Mouse (Mus musculus) left cerebral cortex, adult 8-10 months (tissue): Measurements from ENCODE around the gene Nuak1. TPM values are rescaled to one million over a fixed set of nuclear protein-coding genes. Genes with fewer than 3 reads are reported as not detected.

Source experiments
- DNase-seq, 2 experiments: peaks; one replicate each; pipeline ENCODE4 v3.0.0; 2022; ENCODE audit warnings: low spot score in 2 of 2
- total RNA-seq, 4 experiments: library from RNA; stranded (reverse); gene quantifications; 2 replicates each; pipeline ENCODE4 v1.2.4; 2022

Nuak1 gene
- total RNA-seq, 4 experiments from 2014 or later = 53.0 to 67.6 (median 60.4) TPM

GRCm38 (mm10) chr10:84447411-84447821 is 7.0 kb upstream of the Nuak1 start:
- no peak for DNase-seq

GRCm38 (mm10) chr10:84446661-84447060 is 6.3 kb upstream of the Nuak1 start:
- DNase-seq = no peak

GRCm38 (mm10) chr10:84444396-84444795 is 4.0 kb upstream of the Nuak1 start:
- no peak for DNase-seq

- DNase-seq = no peak
Observed at GRCm38 (mm10) chr10:84441846-84442245, 1.4 kb upstream of the Nuak1 start.

- DNase-seq = no peak
Observed at GRCm38 (mm10) chr10:84441434-84441785, 1.0 kb upstream of the Nuak1 start.

- no peak for DNase-seq
Observed at GRCm38 (mm10) chr10:84440181-84440540, 236 bp downstream of the Nuak1 start.

- no peak for DNase-seq
Observed at GRCm38 (mm10) chr10:84439228-84439596, 1.2 kb downstream of the Nuak1 start.

- peak in 1 of 2 experiments; percentile 7 for DNase-seq
Observed at GRCm38 (mm10) chr10:84438466-84439227, 1.8 kb downstream of the Nuak1 start.

GRCm38 (mm10) chr10:84438049-84438422 is 2.4 kb downstream of the Nuak1 start:
- peak; percentile 95 to 98 for DNase-seq

- peak in 1 of 2 experiments; percentile 13 for DNase-seq
Observed at GRCm38 (mm10) chr10:84437166-84438048, 3.0 kb downstream of the Nuak1 start.

GRCm38 (mm10) chr10:84435930-84436329 is 4.5 kb downstream of the Nuak1 start:
- peak in 1 of 2 experiments; percentile 1 for DNase-seq

GRCm38 (mm10) chr10:84433193-84433801 is 7.1 kb downstream of the Nuak1 start:
- no peak for DNase-seq

GRCm38 (mm10) chr10:84424374-84424773 is 16.0 kb downstream of the Nuak1 start:
- no peak for DNase-seq

GRCm38 (mm10) chr10:84423903-84424302 is 16.5 kb downstream of the Nuak1 start:
- no peak for DNase-seq

GRCm38 (mm10) chr10:84420589-84420988 is 19.8 kb downstream of the Nuak1 start:
- DNase-seq = no peak

- DNase-seq = no peak
Observed at GRCm38 (mm10) chr10:84418421-84418820, 22.0 kb downstream of the Nuak1 start.

GRCm38 (mm10) chr10:84416752-84417151 is 23.6 kb downstream of the Nuak1 start:
- DNase-seq = no peak

GRCm38 (mm10) chr10:84414981-84415700 is 25.3 kb downstream of the Nuak1 start:
- no peak for DNase-seq

- peak in 1 of 2 experiments; percentile 63 for DNase-seq
Observed at GRCm38 (mm10) chr10:84413310-84413709, 27.1 kb downstream of the Nuak1 start.

- DNase-seq = no peak
Observed at GRCm38 (mm10) chr10:84412326-84412962, 28.0 kb downstream of the Nuak1 start.
